Mouse (Mus musculus) ES-E14 (cell line): ENCODE results near the gene Ascc3. TPM values are rescaled to one million over a fixed set of nuclear protein-coding genes. Genes with fewer than 3 reads are reported as not detected.

Experiments used
- DNase-seq: peaks from one replicate; pipeline ENCODE4 v3.0.0-alpha.2; 2013; ENCODE audit warnings: low read depth, low spot score
- H3K27ac ChIP-seq: 2 replicates; pipeline ENCODE4 v1.5.1; 2012; ENCODE audit warnings: low read depth, mild to moderate bottlenecking, low read length, moderate library complexity, mixed read lengths; ENCODE audit not compliant: poor library complexity, insufficient read depth, severe bottlenecking
- H3K36me3 ChIP-seq: 2 replicates; pipeline ENCODE4 v1.6.1; 2012; ENCODE audit warnings: mild to moderate bottlenecking, low read length, moderate library complexity, mixed read lengths; ENCODE audit not compliant: control insufficient read depth, poor library complexity, insufficient read depth, severe bottlenecking
- H3K4me1 ChIP-seq, 2 experiments: fragments of 150-350 bp in 1 of 2; sonication (generic) in 1 of 2; 2 replicates each; pipeline ENCODE4 v1.6.1; 2012; ENCODE audit warnings: low read length in 2 of 2, mild to moderate bottlenecking in 1 of 2, mixed read lengths in 1 of 2; ENCODE audit not compliant: control insufficient read depth in 2 of 2, insufficient read depth in 2 of 2, poor library complexity in 1 of 2
- H3K4me3 ChIP-seq, 2 experiments: fragments of 150-350 bp in 1 of 2; sonication (generic) in 1 of 2; 2 replicates each; pipeline ENCODE4 v1.5.1; 2012; ENCODE audit warnings: low read length in 2 of 2, low read depth in 1 of 2, mild to moderate bottlenecking in 1 of 2, mixed read lengths in 1 of 2; ENCODE audit not compliant: insufficient read depth in 1 of 2, poor library complexity in 1 of 2, severe bottlenecking in 1 of 2
- H3K9ac ChIP-seq: 2 replicates; pipeline ENCODE4 v1.6.1; 2012; ENCODE audit warnings: low read depth, mild to moderate bottlenecking, low read length, mixed read lengths; ENCODE audit not compliant: poor library complexity, insufficient read depth, severe bottlenecking
- H3K9me3 ChIP-seq: fragments of 150-350 bp; sonication (generic); 2 replicates; pipeline ENCODE4 v1.6.1; 2012; ENCODE audit warnings: low read depth, mild to moderate bottlenecking, low read length; ENCODE audit not compliant: control insufficient read depth, insufficient read depth
- CHD2 ChIP-seq: IDR thresholded peaks from 2 replicates; pipeline ENCODE4 v1.6.1; 2014; ENCODE audit warnings: mild to moderate bottlenecking, low read depth, low read length, inconsistent platforms
- HCFC1 ChIP-seq: IDR thresholded peaks from 2 replicates; pipeline ENCODE4 v1.6.1; 2012; ENCODE audit warnings: low read length, inconsistent platforms, borderline replicate concordance; ENCODE audit not compliant: insufficient read depth
- MAFK ChIP-seq: IDR thresholded peaks from 2 replicates; pipeline ENCODE4 v1.6.1; 2014; ENCODE audit warnings: mild to moderate bottlenecking, low read depth, low read length, inconsistent platforms; ENCODE audit not compliant: insufficient read depth
- ZC3H11A ChIP-seq: IDR thresholded peaks from 2 replicates; pipeline ENCODE4 v1.6.1; 2012; ENCODE audit warnings: low read depth, mild to moderate bottlenecking, inconsistent platforms, low read length, borderline replicate concordance
- ZNF384 ChIP-seq: IDR thresholded peaks from 2 replicates; pipeline ENCODE4 v1.6.1; 2012; ENCODE audit warnings: low read depth, low read length, inconsistent platforms
- in situ Hi-C, 2 experiments: fragments of 600-800 bp; cut with MboI; formaldehyde crosslinking; loops; one replicate each; pipeline ENCODE4 v1.15.1; 2025; ENCODE audit warnings: low sequenced_read_pairs in 2 of 2, inconsistent platforms in 1 of 2; ENCODE audit not compliant: unreplicated experiment in 2 of 2
- total RNA-seq: library from RNA; depleted of rRNA; stranded (reverse); fragments of 300-350 nt; gene quantifications from 2 replicates; pipeline ENCODE4 v1.2.3, GENCODE M21; 2012

Ascc3 gene
- total RNA-seq, 1 experiment: 32.9 TPM

DNA sequence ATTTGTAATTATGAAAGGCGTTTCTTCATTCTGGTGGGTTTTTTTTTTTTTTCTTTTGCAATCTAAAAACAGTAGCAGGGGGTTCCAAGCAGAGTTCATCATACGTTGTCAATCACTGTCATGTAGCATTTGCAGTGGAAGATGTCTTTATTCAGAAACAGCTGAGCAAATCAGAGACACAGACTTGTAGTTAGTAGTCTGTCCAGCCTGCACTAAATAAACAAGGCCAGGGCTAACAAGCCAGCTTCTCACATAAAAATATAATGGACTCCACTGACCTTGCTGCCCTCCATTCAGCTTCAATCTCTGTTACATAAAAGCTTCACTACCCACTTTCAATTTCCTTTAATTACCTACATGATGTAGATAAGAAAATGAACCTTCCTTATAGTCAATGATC lies 209.9 kb downstream of the Ascc3 start:
- no peak for DNase-seq
- Histone ChIP-seq H3K9me3 (no peaks in the 10 kb centered on the region), H3K9ac (no peak overlapping the region), H3K4me3 (no peak overlapping the region), H3K27ac (no peak overlapping the region), H3K36me3 (no peaks in the 10 kb centered on the region), H3K4me1 (no peaks in the 10 kb centered on the region)
- TF ChIP-seq CHD2: no peak
- TF ChIP-seq MAFK: no peak
- no peak for TF ChIP-seq HCFC1
- TF ChIP-seq ZNF384: no peak
- TF ChIP-seq ZC3H11A: no peak
- in situ Hi-C loops: no loop called here

DNA sequence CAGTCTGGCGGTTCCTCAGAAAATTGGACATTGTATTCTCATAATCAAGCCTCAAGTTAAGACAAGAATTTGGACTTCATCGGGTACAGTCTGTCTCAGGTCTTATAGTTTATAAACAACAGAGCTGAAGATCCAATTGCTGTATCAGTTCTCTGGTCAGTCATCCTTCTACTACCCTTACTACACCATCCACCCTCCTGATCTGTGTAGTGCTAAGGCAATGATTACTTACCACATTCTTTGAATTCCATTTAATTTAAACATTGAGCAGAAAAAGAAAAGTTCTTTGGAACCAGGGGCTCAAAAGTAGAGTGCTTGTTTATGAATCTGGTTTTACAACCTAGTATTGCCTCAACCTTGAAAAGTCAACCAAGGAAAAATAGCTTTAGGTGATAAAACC lies 213.7 kb downstream of the Ascc3 start:
- in situ Hi-C loops: no loop called here
- H3K36me3 ChIP-seq: no peaks in the 10 kb centered on the region
- no peak overlapping the region for H3K9ac ChIP-seq
- H3K9me3 ChIP-seq: no peaks in the 10 kb centered on the region
- no peak for DNase-seq
- no peak overlapping the region for H3K27ac ChIP-seq
- H3K4me3 ChIP-seq: no peak overlapping the region
- TF ChIP-seq ZNF384 (no peak), MAFK (no peak), ZC3H11A (no peak), CHD2 (no peak), HCFC1 (no peak)
- H3K4me1 ChIP-seq: no peaks in the 10 kb centered on the region

GRCm38 (mm10) chr10:50822363-50822762 lies 229.9 kb downstream of the Ascc3 start:
- TF ChIP-seq ZC3H11A (no peak), CHD2 (no peak)
- DNase-seq: no peak
- in situ Hi-C loops: no loop called here

DNA sequence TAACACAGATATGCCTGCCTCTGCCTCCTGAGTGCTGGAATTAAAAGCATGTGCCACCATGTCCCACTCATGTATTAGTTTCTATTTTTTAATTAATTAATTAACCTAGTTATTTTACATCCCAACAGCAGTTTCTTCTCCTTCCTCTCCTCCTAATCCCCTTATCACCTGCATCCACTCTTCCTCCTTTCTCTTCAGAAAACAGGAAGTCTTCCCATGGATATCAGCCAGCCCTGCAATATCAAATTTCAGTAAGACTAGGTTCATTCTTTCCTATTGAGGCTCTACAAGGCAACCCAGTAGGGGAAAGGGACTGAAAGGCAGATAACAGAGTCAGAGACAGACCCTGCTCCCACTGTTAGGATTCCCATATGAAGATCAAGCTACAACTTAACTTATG lies 234.4 kb downstream of the Ascc3 start:
- Histone ChIP-seq H3K9me3 (no peaks in the 10 kb centered on the region), H3K4me3 (no peak overlapping the region), H3K36me3 (no peaks in the 10 kb centered on the region), H3K9ac (no peak overlapping the region), H3K27ac (no peak overlapping the region), H3K4me1 (no peaks in the 10 kb centered on the region)
- DNase-seq: no peak
- in situ Hi-C loops: no loop called here
- TF ChIP-seq ZC3H11A: no peak
- TF ChIP-seq MAFK: no peak
- TF ChIP-seq CHD2: no peak
- no peak for TF ChIP-seq HCFC1
- TF ChIP-seq ZNF384: no peak

More at GRCm38 (mm10) chr10:50822363-50822762, 229.9 kb downstream of the Ascc3 start:
- H3K9ac ChIP-seq: no peak overlapping the region
- H3K27ac ChIP-seq: no peak overlapping the region
- no peak overlapping the region for H3K4me3 ChIP-seq
- no peaks in the 10 kb centered on the region for H3K9me3 ChIP-seq
- H3K4me1 ChIP-seq: no peaks in the 10 kb centered on the region
- H3K36me3 ChIP-seq: no peaks in the 10 kb centered on the region

DNA sequence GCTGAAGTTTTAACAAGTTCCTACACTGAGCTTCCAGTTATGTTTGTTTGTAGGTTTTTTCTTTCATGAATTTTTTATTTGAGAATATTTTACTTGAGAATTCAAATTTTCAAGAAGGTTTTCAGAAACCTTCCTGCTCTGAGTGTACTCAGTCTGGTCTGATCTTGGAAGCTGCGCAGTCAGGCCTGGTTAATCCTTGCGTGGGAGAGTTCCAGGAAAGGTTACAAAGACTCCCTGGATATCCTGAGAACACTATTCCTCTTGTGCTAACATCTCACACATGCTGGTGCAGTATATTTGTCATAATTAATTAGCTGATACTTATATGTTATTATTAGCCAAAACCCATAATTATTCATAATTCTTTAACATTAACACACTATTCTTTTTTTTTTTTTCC lies 242.1 kb downstream of the Ascc3 start:
- Histone ChIP-seq H3K27ac (no peak overlapping the region), H3K9me3 (no peaks in the 10 kb centered on the region), H3K4me1 (no peaks in the 10 kb centered on the region), H3K36me3 (no peaks in the 10 kb centered on the region), H3K4me3 (no peak overlapping the region), H3K9ac (no peak overlapping the region)
- in situ Hi-C loops: no loop called here
- DNase-seq: no peak
- TF ChIP-seq CHD2 (no peak), HCFC1 (no peak), ZC3H11A (no peak), MAFK (no peak), ZNF384 (no peak)
